Mouse (Mus musculus) embryonic facial prominence, embryonic 14.5 days (tissue): ENCODE data around the gene Gm17324. TPM values are rescaled to one million over a fixed set of nuclear protein-coding genes. Genes with fewer than 3 reads are reported as not detected.

ENCODE experiments used
- ATAC-seq: fragments of 200-750 bp; cut with Nextera tagmentation; 2 replicates; pipeline ENCODE4 v1.8.0; 2017; ENCODE audit warnings: low read depth, moderate number of reproducible peaks, moderate TSS enrichment
- DNase-seq: peaks from one replicate; pipeline ENCODE4 v3.0.0-alpha.2; 2015; ENCODE audit warnings: low spot score
- H3K27ac ChIP-seq: fragments of 300-500 bp; sonication (generic); replicated peaks from 2 replicates; pipeline ENCODE4 v1.5.1; 2014; ENCODE audit warnings: low read depth, mild to moderate bottlenecking, low read length, moderate library complexity
- H3K27me3 ChIP-seq: fragments of 300-500 bp; sonication (generic); replicated peaks from 2 replicates; pipeline ENCODE4 v1.6.1; 2014; ENCODE audit warnings: low read length; ENCODE audit not compliant: control insufficient read depth, insufficient read depth
- H3K36me3 ChIP-seq: fragments of 300-500 bp; sonication (generic); 2 replicates; pipeline ENCODE4 v1.6.1; 2014; ENCODE audit warnings: low read length, mixed read lengths; ENCODE audit not compliant: control insufficient read depth, insufficient read depth
- H3K4me1 ChIP-seq: fragments of 300-500 bp; sonication (generic); 2 replicates; pipeline ENCODE4 v1.6.1; 2014; ENCODE audit warnings: antibody characterized with exemption, low read length; ENCODE audit not compliant: control insufficient read depth, insufficient read depth
- H3K4me2 ChIP-seq: fragments of 300-500 bp; sonication (generic); 2 replicates; pipeline ENCODE4 v1.6.1; 2014; ENCODE audit warnings: low read depth, mild to moderate bottlenecking, low read length, moderate library complexity, mixed read lengths
- H3K4me3 ChIP-seq: fragments of 300-500 bp; sonication (generic); 2 replicates; pipeline ENCODE4 v1.5.1; 2014; ENCODE audit warnings: low read depth, mild to moderate bottlenecking, low read length
- H3K9ac ChIP-seq: fragments of 300-500 bp; sonication (generic); 2 replicates; pipeline ENCODE4 v1.6.1; 2014; ENCODE audit warnings: low read depth, mild to moderate bottlenecking, low read length, moderate library complexity, mixed read lengths
- H3K9me3 ChIP-seq: fragments of 300-500 bp; sonication (generic); 2 replicates; pipeline ENCODE4 v1.6.1; 2016; ENCODE audit warnings: low read length; ENCODE audit not compliant: control insufficient read depth
- WGBS: fragments of 180-500 bp; shearing (Covaris S2); extraction: QIAGEN DNeasy Blood & Tissue Kit; methylation state at CpG from one replicate; pipeline ENCODE4 v1.1.7; 2014; 5-methylcytosine and 5-hydroxymethylcytosine counted together
- polyA plus RNA-seq: library from polyadenylated mRNA; unstranded; fragments of >200 nt; fragmentation: Nextera tagmentation; extraction: Ambion mirVana; gene quantifications from 2 replicates; pipeline ENCODE4 v1.2.1, GENCODE M21; 2014

Gm17324 gene
- polyA plus RNA-seq, 1 experiment from 2014 or later = 0.71 TPM

DNA sequence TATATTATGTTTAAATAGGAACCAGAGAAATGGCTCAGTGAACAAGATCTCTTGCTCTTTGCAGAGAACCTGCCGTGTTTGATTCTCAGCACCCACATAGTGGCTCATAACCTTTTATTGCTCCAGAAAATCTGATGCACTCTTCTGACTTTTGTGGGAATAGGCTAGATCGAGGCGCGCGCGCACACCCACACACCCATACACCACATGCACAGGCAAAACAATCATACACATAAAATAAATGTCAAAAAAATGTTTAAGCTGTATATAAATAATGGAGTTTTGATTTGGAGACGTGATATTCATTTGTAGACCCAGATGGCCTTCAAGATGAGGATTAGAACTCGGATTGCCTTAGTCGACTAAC lies 997 bp downstream of the Gm17324 start:
- H3K4me1 ChIP-seq = peaks cover 6% of the 10 kb centered on the region
- DNase-seq (no peak), ATAC-seq (peak; percentile 34; the same call in 1 of the 2 replicates)
- H3K4me3 ChIP-seq = peak overlapping the region; percentile 98
- H3K9me3 ChIP-seq = no peaks in the 10 kb centered on the region
- no peak overlapping the region for H3K27ac ChIP-seq
- peaks cover 17% of the 10 kb centered on the region for H3K36me3 ChIP-seq
- H3K9ac ChIP-seq = peak overlapping the region; percentile 91
- 33% methylated on average over 9 of the region's 9 CpGs for WGBS
- peak overlapping the region; percentile 58 for H3K4me2 ChIP-seq
- H3K27me3 ChIP-seq = peaks cover 39% of the 10 kb centered on the region

DNA sequence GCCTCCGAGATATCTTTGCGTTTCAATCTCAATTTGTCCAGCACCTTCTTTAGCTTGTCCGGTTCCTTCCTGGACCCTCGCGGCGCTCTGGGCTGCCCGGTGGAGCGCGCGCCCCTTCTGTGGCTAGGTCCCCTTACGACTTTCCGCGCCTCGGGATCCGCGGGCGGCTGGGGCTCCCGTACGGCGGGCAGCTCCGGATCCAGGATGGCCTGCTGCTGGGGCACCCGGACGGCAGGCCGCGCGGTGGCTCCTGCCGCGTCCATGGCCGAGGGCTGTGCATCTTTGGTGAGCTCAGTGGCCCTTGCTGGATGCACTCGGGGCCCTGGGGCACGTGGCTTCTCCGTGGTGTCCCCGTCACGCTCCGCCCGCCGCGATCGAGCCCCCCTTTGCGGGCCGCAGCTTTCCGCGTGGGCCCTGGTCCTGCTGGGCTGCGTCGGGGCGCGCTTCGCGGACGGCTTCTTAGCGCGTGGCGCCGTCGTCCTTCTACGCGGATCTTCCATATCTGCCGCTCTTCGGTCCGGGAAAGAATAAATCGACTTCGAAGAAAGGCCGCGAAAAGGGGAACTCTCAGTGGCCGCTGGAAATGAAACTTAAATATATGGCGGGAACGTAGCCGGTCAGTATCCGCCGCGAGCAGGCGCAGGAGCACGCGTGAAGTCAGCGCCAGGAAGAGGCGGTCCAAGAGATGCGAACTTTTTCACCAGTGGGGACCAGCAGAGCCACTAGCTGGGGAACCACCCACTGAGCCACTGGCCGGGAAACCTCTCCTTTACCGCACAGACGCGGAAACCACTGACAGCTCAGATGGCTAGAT lies 5.8 kb downstream of the Gm17324 start, which contains the start of gene Cgas:
Cgas (minus strand) TSS at position 659 of the 814 bp plus-strand sequence.
- H3K4me3 ChIP-seq = peak within 1 kb of the TSS; percentile 59
- no peak within 1 kb of the TSS for H3K27ac ChIP-seq
- WGBS = under 1% methylated on average over 66 of the region's 81 CpGs
- peak within 1 kb of the TSS; percentile 86 for H3K4me2 ChIP-seq
- no peaks in the 10 kb centered on the region for H3K36me3 ChIP-seq
- DNase-seq (peak; percentile 77), ATAC-seq (peak; percentile 53)
- H3K9me3 ChIP-seq = no peaks in the 10 kb centered on the region
- peaks cover 70% of the 10 kb centered on the region for H3K27me3 ChIP-seq
- H3K4me1 ChIP-seq = peaks cover 6% of the 10 kb centered on the region; the same call in 1 of the 2 replicates
- peak within 1 kb of the TSS; percentile 68 for H3K9ac ChIP-seq

GRCm38 (mm10) chr9:78442237-78442578 lies 6.4 kb downstream of the Gm17324 start:
- Histone ChIP-seq H3K9me3 (no peaks in the 10 kb centered on the region), H3K4me3 (peak overlapping the region; percentile 59), H3K4me2 (peak overlapping the region; percentile 86), H3K27me3 (peaks cover 70% of the 10 kb centered on the region), H3K9ac (peak overlapping the region; percentile 68), H3K27ac (no peak overlapping the region), H3K36me3 (no peaks in the 10 kb centered on the region), H3K4me1 (peaks cover 6% of the 10 kb centered on the region; the same call in 1 of the 2 replicates)
- DNase-seq (peak; percentile 14), ATAC-seq (peak; percentile 23; the same call in 1 of the 2 replicates)
- under 1% methylated on average over 9 of the region's 9 CpGs for WGBS

DNA sequence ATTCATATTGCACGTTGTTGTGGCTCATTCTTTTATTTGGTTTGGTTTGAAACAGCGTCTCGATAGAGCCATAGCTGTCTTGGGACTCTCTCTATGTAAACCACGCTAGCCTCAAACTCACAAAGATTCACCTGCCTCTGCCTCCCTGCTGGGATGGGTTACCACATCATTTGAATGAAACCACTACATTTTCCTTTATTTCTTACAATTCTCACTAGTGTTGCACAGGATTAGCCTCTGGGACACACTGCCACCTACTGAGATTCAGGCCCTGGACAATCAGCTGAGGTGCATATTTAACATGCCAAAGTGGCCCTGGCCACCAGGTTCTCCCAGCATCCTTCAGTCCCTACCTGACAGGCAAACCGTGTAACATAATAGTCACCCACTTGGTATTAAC lies 9.2 kb downstream of the Gm17324 start:
- peaks cover 6% of the 10 kb centered on the region; the same call in 1 of the 2 replicates for H3K4me1 ChIP-seq
- H3K27ac ChIP-seq = no peak overlapping the region
- H3K4me2 ChIP-seq = no peak overlapping the region
- no peak overlapping the region for H3K4me3 ChIP-seq
- no peak overlapping the region for H3K9ac ChIP-seq
- peaks cover 49% of the 10 kb centered on the region for H3K27me3 ChIP-seq
- 66% methylated on average over 5 of the region's 5 CpGs for WGBS
- H3K36me3 ChIP-seq = no peaks in the 10 kb centered on the region
- H3K9me3 ChIP-seq = no peaks in the 10 kb centered on the region
- no peak for ATAC-seq
- no peak for DNase-seq

DNA sequence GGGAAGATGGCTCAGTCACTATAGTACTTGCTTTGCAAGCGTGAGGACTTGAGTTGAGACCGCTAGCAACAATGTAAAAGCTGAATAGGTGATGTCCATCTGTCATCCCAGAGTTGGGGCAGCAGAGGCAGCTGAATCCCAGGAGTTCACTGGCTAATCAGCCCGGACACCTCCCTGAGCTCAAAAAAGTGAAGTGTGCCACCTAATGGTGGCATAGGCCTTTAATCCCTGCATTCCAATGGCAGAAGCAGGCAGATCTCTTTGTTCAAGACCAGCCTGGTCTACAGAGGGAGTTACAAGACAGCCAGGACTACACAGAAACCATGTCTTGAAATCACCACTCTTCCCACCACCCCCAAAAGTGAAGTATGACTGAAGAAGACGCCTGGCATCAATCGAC lies 16.1 kb downstream of the Gm17324 start:
- Histone ChIP-seq H3K9ac (no peak overlapping the region), H3K4me3 (no peak overlapping the region), H3K27me3 (no peaks in the 10 kb centered on the region), H3K4me2 (no peak overlapping the region), H3K36me3 (no peaks in the 10 kb centered on the region), H3K9me3 (no peaks in the 10 kb centered on the region), H3K4me1 (no peaks in the 10 kb centered on the region), H3K27ac (no peak overlapping the region)
- DNase-seq (no peak), ATAC-seq (no peak)
- 84% methylated on average over 5 of the region's 5 CpGs for WGBS

DNA sequence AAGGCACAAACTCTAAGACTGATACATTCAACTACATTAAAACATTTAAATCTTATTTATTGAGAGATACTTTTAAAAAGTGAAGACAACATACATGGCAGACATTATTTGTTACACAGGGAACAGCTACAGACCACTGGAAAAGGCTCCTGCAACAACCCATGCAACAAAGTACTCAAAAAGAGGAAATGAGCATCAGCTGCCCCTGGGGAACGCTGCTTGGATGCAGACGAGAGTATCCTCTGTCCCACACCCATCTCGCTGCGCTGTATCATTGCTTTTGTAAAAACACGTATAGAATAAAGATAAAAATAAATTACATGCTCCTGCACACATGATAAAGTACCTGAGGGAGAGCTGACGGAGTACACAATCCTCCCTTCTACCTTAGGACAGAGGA lies 18.1 kb downstream of the Gm17324 start:
- Histone ChIP-seq H3K36me3 (no peaks in the 10 kb centered on the region), H3K27ac (no peak overlapping the region), H3K9me3 (no peaks in the 10 kb centered on the region), H3K27me3 (no peaks in the 10 kb centered on the region), H3K4me3 (no peak overlapping the region), H3K4me2 (no peak overlapping the region), H3K4me1 (no peaks in the 10 kb centered on the region), H3K9ac (no peak overlapping the region)
- WGBS = 71% methylated on average over 6 of the region's 6 CpGs
- DNase-seq = no peak
- no peak for ATAC-seq

DNA sequence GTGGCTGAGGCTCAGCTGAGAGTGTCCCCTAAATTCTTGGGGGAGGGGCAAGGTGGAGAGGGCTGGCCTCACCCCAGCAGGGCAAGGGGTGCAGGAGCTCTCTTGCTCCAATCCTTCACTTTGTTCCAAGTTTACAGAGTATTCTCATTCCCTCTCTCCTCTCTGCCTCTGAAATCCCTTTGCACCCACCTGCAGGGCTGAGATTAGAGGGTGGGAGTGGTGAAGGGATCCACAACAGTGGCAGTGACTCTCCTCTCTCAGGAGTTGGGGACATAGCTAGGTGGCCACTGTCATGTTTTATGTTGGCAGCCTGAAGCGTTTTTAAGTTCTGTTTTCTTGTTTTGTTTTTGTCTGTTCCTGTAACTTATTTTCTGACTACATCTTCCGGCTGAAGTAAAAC lies 19.0 kb downstream of the Gm17324 start:
- Histone ChIP-seq H3K4me1 (no peaks in the 10 kb centered on the region), H3K9ac (no peak overlapping the region), H3K4me2 (no peak overlapping the region), H3K4me3 (no peak overlapping the region), H3K27me3 (no peaks in the 10 kb centered on the region), H3K27ac (no peak overlapping the region), H3K9me3 (no peaks in the 10 kb centered on the region), H3K36me3 (no peaks in the 10 kb centered on the region)
- no peak for DNase-seq
- no peak for ATAC-seq
- WGBS = 63% methylated on average over 2 of the region's 2 CpGs

GRCm38 (mm10) chr9:78428870-78429432 lies 19.6 kb downstream of the Gm17324 start:
- no peak overlapping the region for H3K4me3 ChIP-seq
- no peak overlapping the region for H3K27ac ChIP-seq
- no peak for DNase-seq
- H3K36me3 ChIP-seq = no peaks in the 10 kb centered on the region
- H3K4me1 ChIP-seq = no peaks in the 10 kb centered on the region
- no peak for ATAC-seq
- H3K9ac ChIP-seq = no peak overlapping the region
- WGBS = 87% methylated on average over 4 of the region's 4 CpGs
- H3K9me3 ChIP-seq = no peaks in the 10 kb centered on the region
- H3K4me2 ChIP-seq = no peak overlapping the region
- H3K27me3 ChIP-seq = no peaks in the 10 kb centered on the region
